Mouse (Mus musculus): Measurements from ENCODE around the gene Me1. TPM values are rescaled to one million over a fixed set of nuclear protein-coding genes. Genes with fewer than 3 reads are reported as not detected.

Gene Me1
- polyA plus RNA-seq (2012; rRNA removed): 6.2 and 8.6 TPM in 2 replicates

DNA sequence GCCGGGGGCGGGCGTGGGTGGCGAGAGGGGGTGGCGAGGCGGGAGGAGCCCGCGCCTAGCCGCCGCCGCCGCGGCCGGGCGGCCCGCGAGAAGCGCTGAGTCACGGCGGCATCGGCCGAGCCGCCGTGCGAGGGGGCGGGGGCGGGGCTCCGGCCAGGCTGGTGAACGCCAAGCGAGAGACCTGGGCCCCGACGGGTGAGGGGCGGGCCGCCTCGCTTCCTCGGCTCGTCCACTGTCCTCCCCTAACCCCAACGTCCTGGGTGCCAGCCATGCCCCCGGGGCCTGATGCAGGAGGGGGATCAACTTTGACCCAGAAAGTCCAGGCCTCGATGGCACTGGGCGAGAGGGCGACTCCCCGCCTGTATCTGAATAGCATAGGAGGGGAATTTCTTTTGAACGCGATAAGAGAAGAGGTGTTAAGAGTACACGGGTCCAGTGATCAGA, at the start of gene Me1:
Gene Me1 (minus strand): TSS at position 136 of the 444 bp plus-strand sequence.

DNA sequence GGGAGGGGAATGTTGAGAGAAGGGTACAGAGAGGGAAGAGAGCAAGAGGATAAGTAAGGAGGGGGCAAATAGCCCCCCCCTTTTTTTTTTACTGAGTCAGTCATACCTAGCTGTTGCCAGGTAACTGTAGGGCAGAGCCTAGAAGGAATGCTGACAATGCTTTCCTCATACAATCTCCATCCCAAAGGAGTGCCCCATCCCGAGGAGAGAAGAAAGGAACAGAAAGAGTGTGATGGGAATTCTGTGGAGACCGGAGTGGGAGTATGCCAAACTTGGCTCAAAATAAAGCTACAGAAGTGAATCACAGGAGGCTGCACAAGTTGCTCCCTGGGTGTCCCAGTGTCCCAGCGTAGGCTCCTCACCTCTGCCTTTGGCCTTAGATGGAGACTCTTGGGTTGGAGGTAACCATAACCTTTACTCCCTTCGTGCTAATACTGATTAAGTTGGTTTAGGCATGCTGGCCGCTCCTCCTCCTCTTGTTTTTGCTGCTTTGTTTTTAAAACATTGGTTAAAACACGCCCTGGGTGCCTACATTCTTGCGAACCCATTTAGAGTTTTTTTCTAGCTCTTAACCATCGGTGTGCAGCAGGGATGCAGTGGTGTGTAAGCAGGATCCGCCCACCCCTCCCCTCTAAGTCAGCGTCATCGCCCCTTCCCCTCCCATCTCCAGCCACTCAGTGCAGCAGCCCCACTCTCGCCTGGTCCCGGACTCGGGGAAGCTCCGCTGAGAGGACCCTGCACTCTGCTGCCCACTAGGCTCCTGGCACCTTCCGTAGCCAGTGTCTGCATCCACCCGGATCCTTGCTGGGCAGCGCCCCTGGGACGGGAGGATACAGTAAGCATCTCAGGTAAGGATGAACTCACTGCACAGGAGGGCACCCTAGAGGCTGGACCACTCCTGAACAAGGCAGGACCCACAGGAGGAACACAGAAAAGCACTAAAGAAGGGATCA, 47.5 kb upstream of the Me1 start, which contains the start of gene Prss35:
Gene Prss35 (plus strand): TSS at position 691 of the 953 bp plus-strand sequence.

DNA sequence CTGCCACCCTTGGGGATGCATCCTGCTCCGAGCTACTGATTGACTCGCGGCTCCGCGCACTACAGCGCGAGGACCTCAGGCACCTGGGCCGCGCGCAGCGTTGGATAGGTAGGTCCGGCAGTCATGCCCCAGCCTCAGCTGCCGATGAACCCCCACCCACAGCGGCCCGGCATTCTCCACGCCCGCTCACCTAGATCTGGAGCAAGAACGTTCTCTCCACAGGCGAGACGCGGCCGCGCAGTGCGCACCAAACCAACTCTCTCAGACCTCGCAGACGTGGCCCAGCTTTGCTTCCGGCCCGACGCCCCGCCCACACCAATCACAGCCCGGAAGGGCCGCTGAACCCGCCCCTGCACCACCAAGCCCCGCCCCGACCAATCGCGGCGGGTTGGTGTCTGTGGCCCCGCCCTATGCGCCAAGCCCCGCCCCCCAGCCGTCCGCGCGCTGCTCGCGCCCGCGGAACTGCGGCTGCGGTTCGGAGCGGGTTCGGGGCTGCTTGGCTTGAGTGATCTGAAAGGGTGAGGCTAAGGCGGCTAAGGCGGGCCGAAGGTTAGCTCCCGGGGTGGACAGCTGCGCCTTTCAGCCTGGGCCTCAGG, 124.1 kb downstream of the Me1 start, which contains the start of the genes Pgm3 and Rwdd2a:
Gene Pgm3 (minus strand): TSS at position 303 of the 596 bp plus-strand sequence.
Gene Rwdd2a (plus strand): TSS at position 452 of the 596 bp plus-strand sequence.

Other genes starting within 250 kb of the Me1 start
- 1.7 and 1.8 TPM in 2 replicates for gene Ube2cbp, start 231.0 kb downstream of the Me1 start, polyA plus RNA-seq (2012; rRNA removed)
- gene Dop1a, start 228.8 kb downstream of the Me1 start, polyA plus RNA-seq (2012; rRNA removed): 7.3 and 7.9 TPM in 2 replicates
- 9.2 and 10.1 TPM in 2 replicates for gene Pgm3, start 124.1 kb downstream of the Me1 start, polyA plus RNA-seq (2012; rRNA removed)
- 0.72 and 1.9 TPM in 2 replicates for gene Rwdd2a, start 124.0 kb downstream of the Me1 start, polyA plus RNA-seq (2012; rRNA removed)
- gene Prss35, start 47.7 kb upstream of the Me1 start, polyA plus RNA-seq (2012; rRNA removed): 0.03 TPM in 1 of 2 replicates, not detected in the other
- gene Snap91, start 184.7 kb upstream of the Me1 start, polyA plus RNA-seq (2012; rRNA removed): 1.5 and 1.6 TPM in 2 replicates